Mouse (Mus musculus) olfactory bulb, adult 2 months (tissue): Measurements from ENCODE around the gene Man1c1.

ENCODE experiments used
- CTCF ChIP-seq: fragments of 200-500 bp; IDR thresholded peaks from 2 replicates; pipeline ENCODE4 v1.5.1; 2012; ENCODE audit warnings: low read depth, mild to moderate bottlenecking, low read length, moderate library complexity; ENCODE audit not compliant: insufficient read depth
- POLR2A ChIP-seq: fragments of 200-500 bp; IDR thresholded peaks from 2 replicates; pipeline ENCODE4 v1.6.1; 2012; ENCODE audit warnings: mild to moderate bottlenecking, low read depth, low read length, moderate library complexity; ENCODE audit not compliant: insufficient read depth

DNA sequence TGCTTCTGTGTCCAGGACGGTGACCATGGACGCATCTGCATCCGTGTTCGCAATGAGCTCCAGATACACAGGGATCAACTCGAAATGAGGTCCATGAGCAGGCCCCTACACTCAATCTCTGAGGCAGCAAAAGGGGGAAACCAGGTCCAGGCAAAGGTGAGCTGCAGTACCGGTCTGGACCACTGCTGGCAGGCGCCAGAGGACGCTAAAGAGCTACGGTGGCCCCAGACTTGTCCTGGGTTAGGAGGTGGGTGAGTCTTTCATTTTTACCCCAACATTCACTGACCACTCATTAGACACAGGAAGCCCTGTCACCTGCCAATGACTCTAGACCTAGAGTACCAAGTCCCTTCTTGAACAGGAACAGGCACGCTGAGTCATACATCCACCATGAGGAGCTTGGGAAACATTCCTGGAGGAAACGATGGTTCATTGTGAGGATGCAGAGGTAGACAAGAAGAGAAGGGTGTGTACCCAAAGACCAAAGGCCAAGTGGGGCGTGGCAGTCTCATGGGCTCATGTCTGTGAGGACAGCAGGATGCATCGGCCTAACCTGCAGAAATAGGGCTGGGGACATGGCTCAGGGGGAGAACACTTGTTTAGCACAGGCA, 21.8 kb upstream of the Man1c1 start:
- no peak for TF ChIP-seq CTCF
- TF ChIP-seq POLR2A: no peak
